Mouse (Mus musculus): ENCODE measurements around the gene P2rx4.

- TF ChIP-seq GATA1 (IDR thresholded peaks at IDR 0.05; ENCODE audit: low read length): no peak
- TF ChIP-seq TAL1 (IDR thresholded peaks at IDR 0.05; ENCODE audit: low read length): no peak
Measured at GRCm38 (mm10) chr5:122707276-122708181, at the start of gene P2rx4.
